Mouse (Mus musculus): Measurements from ENCODE around the gene Aldh3b3.
A peak's percentile ranks its signal among the peaks of the same experiment; 100 is the strongest.

GRCm38 (mm10) chr19:3935896-3936850 lies 22.3 kb upstream of the Aldh3b3 start:
- TF ChIP-seq CTCF (IDR thresholded peaks at IDR 0.05; ENCODE audit: extremely low read depth, insufficient read depth, insufficient read length, insufficient replicate concordance) (no peak), POLR2A (IDR thresholded peaks at IDR 0.05; ENCODE audit: low read depth, low read length) (peak; percentile 49)
